Mouse (Mus musculus) adrenal gland (tissue): Measurements from ENCODE around the gene Prune1.

Experiments
- intact Hi-C: fragments of 180-260 bp; cut with DNase I; formaldehyde crosslinking; loops from one replicate; pipeline ENCODE4 v1.15.1; 2025

Gene Prune1

GRCm38 (mm10) chr3:95217255-95218134, 64.4 kb downstream of the Prune1 start, which contains the start of gene Gabpb2:
Gene Gabpb2, minus strand, starts transcription at chr3:95217916.
- intact Hi-C loops, result loop anchor here (10.0 kb wide), 1 partner anchor 47 kb away; no protein-coding TSS in a partner anchor

- intact Hi-C loops, result loop anchor here (10.0 kb wide), 1 partner anchor 48 kb away; no protein-coding TSS in a partner anchor
Observed at GRCm38 (mm10) chr3:95216655-95217254, 65.1 kb downstream of the Prune1 start.

- intact Hi-C loops, result loop anchor here (5.0 to 10.0 kb wide), 2 partner anchors 51 to 71 kb away; partner anchors contain the start of gene Tnfaip8l2
Observed at GRCm38 (mm10) chr3:95213609-95213975, 68.3 kb downstream of the Prune1 start.

- intact Hi-C loops, result loop anchor here (5.0 to 10.0 kb wide), 2 partner anchors 52 to 71 kb away; partner anchors contain the start of gene Tnfaip8l2
Observed at GRCm38 (mm10) chr3:95212889-95213608, 68.8 kb downstream of the Prune1 start.

- intact Hi-C loops, result loop anchor here (5.0 to 10.0 kb wide), 2 partner anchors 54 to 68 kb away; partner anchors contain the start of gene Tnfaip8l2
Observed at GRCm38 (mm10) chr3:95210585-95210984, 71.3 kb downstream of the Prune1 start.

GRCm38 (mm10) chr3:95208286-95208685, 73.6 kb downstream of the Prune1 start:
- intact Hi-C loops, result no loop called here

GRCm38 (mm10) chr3:95203880-95204279, 78.0 kb downstream of the Prune1 start:
- intact Hi-C loops, result no loop called here
